Mouse (Mus musculus) erythroblast, adult 5-6 weeks (primary cell): ENCODE data around the gene Orm3. TPM values are rescaled to one million over a fixed set of nuclear protein-coding genes. Genes with fewer than 3 reads are reported as not detected.
"Not testable (repeated sequence)": the region's sequence is repeated elsewhere in the genome, so short reads cannot be mapped to it uniquely, and the experiment has no call there.

ENCODE experiments used
- ATAC-seq: replicated peaks from 2 replicates; pipeline ENCODE4 v1.8.0; 2016; ENCODE audit warnings: moderate number of reproducible peaks, mild to moderate bottlenecking, moderate TSS enrichment, inconsistent platforms; ENCODE audit not compliant: poor library complexity, low FRiP score, severe bottlenecking
- total RNA-seq, 2 experiments: library from RNA; stranded (forward) in 1 of 2; stranded (reverse) in 1 of 2; fragments of 150-400 nt in 1 of 2; fragments of 200-764, 138-1000 nt in 1 of 2; gene quantifications; 2 replicates each; pipeline versions ENCODE4 v1.2.3 to v1.2.4; 2015 to 2017; ENCODE audit warnings: low replicate concordance in 2 of 2

Gene Orm3
- total RNA-seq (2015; ENCODE audit: low replicate concordance) (not detected in 2 replicates), total RNA-seq (2017; ENCODE audit: low replicate concordance) (not detected in 2 replicates)

DNA sequence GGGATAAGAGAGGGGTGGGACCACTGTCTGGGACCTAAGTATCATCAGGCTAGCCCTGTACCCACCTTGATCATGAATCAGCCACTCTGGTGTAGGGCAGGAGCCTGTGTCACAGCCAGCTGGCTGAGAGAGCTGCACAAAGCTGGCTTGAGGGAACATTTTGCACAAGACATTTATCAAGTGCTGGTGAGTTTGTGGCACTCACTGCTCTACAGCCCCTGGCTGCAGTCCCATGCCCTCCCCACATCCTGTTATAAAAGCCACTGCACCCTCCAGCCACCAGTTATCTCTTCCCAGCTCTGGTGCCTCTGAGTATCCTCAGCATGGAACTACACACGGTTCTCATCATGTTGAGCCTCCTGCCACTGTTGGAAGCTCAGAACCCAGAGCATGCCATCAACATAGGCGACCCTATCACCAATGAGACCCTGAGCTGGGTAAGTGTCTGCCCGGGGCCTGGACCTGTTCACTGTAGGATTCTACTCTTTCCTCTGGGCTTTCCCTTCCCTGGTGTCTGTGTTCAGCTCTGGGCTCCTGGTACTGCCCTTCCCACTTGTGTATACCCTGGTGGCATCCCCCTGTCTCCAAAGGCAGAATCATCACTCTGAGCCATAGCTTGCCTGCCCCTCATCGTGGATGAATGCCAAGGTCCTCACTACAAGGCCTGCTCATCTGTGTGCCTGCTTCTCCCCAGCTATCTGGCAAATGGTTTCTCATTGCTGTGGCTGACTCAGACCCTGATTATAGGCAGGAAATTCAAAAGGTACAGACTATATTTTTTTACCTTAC lies at the start of gene Orm3:
Orm3 (plus strand) TSS at position 286 of the 789 bp plus-strand sequence.
- no peak for ATAC-seq

DNA sequence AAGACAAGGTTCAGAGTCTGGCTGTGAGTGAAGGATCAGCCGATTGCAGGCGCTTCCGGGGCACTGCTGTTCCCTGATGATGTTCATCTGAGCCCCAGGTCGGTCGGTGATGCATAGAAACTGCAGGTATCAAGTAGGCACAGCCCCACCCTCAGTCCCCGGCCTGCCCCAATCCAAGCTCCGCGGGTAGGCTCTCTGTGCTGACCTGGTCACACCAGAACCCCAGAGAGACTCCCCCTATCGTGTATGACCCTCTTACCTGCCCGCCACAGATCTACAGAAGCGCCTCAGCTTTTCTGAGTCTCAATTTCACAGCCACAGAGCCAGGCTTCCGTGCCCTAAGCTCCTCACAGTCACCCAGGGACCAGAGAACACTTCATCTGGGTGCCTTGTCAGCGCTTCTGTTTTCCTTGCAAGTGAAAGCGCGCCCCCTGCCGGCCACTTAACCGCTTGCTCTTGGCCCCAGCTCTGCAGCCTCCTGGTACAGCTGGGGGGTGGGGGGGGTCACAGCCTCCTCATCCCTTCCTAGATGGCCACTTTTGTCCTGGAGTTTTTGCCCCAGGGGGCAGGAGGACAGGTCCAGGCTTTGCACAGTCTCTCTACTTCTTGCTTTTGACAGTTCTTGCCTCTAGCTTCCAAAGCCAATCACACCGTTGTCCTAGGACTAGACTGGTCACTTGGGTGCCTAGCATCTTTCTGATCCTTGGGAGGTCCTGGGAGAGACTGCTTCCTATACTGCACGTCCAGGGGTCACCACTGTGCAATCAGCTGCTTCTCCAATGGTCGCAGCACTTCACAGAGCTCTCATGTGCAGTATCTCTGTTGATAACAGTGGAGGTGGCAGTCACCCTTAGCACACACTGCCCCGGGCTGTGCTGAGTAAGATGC lies 48.5 kb upstream of the Orm3 start:
- ATAC-seq, result peak; percentile 63; the same call in 1 of the 2 replicates

DNA sequence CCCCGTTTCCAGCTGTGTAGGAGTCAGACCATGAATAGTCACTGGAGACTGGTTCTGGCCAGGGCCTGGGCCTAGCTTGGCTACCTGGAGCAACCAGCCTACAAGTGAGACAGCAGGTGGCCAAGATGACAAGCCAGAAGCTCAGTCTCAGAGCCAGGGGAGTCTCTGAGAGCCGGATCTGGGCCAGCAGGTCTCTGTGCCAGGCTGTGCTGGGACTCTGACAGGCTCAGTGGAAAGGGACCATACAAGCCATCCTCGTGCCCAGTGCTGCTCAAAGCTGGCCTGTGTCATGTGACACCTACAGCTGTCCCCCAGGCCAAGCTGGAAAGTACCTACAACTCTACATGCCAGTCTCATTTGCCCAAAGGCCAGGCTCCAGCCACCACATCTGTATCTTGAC lies 47.6 kb upstream of the Orm3 start:
- ATAC-seq, result no peak

DNA sequence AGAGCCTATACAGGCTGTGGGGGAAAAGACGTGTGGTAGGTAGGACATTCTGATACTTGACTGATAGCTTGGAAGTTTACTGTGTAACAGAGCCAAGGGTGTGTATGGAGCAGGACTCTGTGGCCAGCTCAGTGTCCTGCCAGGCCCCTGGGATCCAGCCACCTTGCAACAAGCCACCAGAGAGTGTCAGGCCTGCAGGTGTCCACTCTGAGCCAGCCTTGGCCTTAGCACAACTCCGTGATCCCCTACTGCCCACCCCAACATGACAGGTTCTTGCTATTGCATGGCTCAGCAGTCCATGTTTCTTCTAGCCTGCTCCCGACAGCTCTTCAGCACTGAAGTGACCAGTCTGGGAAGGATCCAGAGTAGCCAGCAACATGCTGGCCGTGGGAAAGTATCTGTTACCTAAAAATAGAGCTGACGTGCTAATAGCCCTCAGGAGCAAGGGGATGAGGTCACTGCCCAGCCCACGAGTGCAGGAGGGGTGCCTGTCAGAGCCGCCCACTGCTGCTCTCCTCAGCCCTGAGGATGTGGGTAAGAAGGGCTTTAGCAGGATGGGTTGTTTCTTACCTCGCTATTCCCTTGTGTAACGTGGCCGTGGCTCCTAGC lies 45.6 kb upstream of the Orm3 start:
- no peak for ATAC-seq

DNA sequence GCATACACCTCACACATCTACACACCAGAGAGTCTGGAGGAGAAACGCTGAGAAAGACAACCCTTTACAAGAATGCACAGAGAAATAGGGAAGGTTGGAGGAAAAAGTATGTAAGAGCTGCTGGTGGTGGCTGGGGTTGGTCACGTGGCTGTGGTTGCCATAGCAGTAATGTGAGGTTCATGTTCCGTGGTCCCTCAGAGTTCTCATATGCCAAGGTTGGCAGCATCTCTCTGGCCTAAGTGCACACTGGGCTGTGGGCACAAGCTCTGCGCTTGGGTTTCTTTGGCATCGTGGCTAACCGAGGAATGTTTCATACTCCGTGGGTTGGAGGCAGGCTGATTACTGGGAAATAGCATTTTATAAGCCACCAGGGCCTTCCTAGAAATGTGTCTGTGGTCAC lies 44.5 kb upstream of the Orm3 start:
- no peak for ATAC-seq

DNA sequence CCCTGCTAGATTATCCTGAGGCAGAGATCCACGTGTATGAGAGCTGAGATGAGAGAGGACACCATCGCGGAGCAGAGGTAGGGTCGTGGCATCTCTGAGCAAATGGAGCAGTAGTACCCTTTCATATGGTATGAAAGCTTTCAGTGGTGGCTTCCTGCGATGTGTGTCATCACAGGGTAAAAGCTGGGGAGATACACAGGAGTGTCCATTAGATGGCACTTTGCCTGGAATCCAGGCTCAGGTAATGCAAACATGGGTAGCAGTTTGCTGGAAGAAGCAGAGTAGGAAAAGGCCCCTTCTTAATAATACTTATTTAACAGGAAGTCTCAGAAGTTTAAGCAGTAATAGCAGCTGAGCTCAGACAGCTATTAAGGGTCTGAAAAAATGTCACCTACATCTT lies 41.9 kb upstream of the Orm3 start:
- ATAC-seq, result no peak

DNA sequence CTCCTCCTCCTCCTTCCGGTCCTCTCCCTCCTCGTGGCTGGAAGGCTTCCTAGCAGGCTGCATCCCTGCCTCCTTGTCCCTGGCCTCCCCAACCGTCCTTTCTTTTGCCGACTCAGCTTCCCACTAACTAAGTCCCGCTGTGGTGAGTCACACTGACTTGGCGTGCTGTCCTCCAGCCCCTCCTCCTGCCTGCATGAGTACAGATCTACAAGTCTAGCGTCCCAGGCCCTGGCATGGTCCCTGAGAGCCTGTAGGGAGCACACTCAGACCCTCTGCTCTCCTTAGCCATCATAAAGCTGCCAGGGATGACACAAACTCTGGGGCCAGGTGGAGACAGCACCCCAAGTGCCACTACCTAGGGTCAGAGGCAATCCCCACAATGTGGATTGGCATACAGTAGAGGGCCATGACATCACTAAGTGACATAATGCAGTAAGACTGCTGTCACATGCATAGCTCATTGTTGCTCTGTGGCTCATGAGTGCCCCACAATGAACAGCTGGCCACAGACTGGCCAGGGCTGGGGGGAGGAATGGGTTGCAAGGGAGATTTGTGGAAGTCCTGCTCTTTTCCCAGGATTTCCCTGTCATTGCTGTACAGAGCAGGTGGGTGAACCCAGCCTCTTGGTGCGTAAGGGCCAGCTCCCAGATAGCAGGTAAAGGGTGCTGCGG lies 39.8 kb upstream of the Orm3 start:
- ATAC-seq, result no peak

DNA sequence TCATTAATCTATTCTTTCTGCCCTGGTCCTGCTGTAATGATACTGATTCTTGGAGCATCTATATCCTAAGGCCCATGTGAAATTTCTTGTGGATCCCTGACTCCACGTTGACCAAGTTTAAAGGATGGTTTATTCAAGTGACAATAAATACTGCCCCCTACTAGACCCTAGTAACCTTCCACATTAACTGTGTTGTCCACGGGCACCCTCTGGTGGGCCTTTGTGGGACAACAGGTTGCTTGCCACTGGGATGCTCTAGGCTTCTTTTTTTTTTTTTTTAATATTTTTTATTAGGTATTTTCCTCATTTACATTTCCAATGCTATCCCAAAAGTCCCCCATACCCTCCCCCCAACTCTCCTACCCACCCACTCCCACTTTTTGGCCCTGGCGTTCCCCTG lies 36.4 kb upstream of the Orm3 start:
- ATAC-seq, result not testable (repeated sequence)

DNA sequence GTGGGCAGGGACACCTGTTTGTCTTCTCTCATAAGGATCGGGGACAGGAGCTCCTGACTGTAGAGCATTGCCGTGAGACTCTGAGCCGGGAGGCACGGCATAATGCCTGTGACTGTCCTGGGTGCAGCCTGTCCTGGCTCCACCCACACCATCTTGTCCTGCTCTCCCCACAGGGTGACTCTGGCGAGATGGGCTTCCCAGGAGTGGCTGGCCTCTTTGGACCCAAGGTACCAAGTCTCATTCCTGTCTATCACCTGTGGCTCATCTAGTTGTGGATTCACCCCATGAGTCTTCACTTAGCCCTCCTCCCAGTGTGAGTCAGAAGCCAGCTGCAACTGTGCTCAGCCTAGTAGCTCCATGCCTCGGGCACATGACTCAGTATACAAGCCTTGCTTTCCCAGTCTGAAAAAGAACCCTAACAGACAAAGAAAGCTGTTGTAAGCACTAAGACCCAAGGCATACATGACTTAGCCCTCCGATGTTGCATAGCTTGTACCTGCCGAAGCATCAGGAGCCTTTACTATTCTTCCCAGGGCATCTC lies 32.6 kb upstream of the Orm3 start:
- ATAC-seq, result no peak

DNA sequence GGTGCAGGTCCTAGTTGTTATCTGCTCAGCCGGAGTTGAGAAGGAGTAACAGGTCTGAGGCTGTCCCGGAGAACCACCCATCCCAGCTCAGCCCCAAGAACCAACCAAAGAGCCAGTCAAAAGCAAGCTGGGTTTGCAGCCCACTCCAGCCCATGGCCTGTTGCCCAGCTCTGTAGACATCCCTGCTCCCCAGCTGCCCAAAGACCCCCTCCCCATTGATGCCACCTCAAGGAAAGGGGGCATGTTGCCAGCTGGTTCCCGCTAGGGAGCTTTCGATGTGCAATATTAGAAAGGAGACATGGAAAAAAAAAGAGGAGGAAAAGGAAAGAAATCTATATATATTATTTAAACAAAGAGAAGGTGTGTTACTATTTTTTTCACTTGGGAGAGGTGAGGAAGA lies 22.6 kb upstream of the Orm3 start:
- no peak for ATAC-seq

DNA sequence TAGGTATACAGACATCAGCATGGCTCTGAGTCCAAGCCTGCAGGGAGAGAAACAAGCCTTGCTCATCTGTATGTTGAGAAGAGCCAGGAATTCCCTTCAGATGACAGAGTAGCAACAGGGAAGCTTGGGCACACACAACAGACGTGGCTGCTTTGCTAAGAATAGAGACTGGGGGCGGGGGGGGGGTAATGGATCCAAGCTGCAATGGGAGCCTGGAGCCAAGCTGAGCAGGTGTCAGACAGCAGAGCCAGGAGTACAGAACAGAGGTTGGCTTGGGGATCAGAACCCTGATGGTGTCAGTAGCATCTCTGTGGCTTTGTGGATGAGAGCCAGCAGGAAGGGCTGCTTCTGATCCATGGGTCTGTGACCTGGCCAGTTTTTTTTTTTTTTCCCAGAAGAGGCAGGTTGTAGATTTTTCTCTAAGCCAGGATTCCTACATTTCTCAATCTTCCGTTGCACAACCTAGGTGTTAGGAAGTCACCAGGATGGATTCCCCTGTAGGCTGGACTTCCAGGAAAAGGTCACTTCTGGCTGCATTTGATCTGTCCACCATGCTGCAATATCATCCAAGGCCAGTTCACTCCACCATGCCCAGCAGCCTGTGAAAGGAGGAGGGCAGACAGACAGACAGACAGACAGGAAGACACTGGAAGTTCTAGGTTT lies 17.4 kb upstream of the Orm3 start:
- ATAC-seq, result no peak

DNA sequence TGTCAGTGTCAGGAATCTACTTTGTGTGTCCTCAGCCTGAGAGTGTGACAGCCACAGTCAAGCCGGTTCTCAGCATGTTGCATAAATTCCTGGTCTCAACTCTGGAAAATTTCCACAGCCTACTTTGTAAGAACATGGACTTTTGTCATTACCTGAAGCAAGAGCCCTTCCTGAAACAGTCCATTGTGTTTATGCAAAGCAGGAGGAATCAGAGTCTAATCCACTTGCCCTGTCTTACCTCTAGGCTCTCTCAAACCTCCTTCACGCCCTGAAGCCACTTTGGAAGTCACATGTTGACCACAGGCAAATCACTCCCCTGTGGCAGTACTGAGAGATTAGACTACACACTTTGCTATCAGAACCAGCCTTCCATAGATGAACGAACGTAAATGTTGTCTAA lies 13.5 kb upstream of the Orm3 start:
- ATAC-seq, result no peak

DNA sequence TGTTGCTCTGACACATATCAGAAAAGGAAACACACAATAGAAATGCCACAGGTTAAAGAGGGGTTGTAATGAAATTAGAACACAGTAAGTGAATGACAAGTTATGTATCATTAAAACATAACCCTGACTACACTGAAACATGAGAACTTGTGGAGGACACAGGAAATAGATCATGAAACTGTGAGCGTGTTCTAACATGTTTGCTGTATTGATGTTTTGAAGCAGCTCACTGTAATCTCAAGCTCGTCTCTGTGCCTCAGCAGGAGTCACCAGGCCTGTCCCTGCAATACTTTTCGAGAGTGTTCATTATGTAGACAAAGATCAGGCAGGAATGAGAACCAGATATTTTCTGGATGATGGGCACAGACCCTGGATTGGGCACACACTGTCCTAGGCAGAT lies 12.4 kb upstream of the Orm3 start:
- ATAC-seq, result no peak

DNA sequence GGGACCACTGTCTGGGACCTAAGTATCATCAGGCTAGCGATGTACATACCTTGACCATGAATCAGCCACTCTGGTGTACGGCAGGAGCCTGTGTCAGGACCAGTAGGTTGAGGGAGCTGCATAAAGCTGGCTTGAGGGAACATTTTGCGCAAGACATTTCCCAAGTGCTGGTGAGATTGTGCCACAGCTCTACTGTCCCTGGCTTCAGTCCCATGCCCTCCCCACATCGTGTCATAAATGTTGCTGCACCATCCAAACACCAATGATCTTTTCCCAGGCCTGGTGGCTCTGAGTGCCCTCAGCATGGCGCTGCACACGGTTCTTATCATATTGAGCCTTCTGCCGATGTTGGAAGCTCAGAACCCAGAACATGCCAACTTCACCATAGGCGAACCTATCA lies 11.7 kb upstream of the Orm3 start, which contains the start of gene Orm1:
Orm1 (plus strand) TSS at position 266 of the 400 bp plus-strand sequence.
- no peak for ATAC-seq

DNA sequence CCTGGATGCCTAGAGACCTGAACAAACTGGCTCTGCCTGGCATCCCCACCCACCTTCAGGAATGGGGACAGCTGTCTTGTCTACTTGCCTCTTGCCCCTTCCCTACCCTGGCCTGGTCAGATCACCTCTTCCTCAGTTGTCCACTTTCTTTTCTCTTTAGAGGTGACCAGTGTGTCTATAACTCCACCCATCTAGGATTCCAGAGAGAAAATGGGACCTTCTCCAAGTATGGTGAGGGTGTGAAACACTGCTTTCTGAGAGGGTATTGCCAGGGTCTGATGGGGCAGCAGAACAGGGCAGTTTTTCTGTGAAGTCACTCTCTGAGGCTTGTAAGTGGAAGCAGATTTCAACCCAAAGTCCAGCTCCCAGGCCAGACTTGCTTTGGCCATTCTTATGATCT lies 10.7 kb upstream of the Orm3 start:
- ATAC-seq, result no peak

DNA sequence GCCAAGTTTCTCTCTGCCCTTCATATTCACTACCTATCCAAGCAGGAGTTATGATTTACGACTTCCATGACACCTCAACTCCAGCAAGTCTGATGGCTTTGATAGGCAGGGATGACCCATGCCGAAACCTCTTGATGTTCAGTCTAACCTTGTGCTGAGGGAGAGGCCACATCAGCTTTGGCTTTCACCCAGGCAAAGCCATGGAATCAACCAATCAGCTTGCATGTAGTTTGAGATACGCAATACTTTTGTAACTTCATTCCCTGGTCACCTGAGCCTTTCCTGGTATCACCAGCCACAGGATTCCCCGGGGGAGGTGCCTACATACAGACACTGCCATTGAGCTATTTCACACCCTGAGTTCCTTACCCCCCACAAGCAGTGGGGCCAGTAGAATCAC lies 9.3 kb upstream of the Orm3 start:
- no peak for ATAC-seq

DNA sequence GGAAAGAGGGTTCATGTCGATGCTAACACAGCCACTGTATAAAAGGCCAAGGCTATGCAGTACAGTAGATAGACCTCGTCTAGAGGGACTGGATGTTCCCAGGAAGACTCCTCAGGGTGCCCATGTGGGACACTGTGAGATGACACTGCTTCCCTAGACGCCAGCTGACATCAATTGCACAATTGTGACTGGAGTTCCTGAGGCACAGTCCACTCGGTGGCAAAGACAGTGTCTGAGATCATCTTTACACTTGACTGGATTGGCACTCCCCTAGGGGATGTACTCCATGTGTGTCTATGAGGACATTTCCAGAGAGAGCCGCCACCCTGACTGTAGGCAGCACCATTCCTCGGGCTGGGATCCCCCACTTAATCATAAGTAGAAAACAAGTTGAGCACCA lies 7.4 kb upstream of the Orm3 start:
- ATAC-seq, result no peak

DNA sequence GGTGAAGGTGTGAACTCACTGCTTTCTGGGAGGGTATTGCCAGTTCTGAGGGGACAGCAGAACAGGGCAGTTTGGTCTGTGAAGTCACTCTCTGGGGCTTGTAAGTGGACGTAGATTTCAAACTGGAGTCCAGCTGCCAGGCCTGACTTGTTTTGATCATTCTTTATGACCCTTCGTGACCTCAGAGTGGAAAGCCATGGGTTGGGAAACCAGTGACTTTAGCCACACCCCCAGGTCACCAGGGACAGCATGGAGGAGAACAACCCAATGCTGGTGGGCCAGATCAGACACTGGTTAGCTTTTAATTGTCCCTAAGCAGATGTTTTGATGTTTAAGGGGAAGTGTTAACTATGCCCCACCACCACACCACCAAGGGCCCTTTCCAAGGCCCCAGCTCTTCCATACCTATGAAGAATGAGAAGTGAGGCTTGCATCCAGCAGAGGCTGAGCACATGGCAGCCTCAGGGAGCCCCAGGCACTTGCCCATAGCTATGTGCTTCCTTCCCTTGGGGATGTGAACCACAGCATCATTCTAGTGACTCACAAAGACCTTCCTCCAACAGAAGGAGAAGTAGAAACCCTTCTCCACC lies 1.1 kb downstream of the Orm3 start:
- no peak for ATAC-seq

DNA sequence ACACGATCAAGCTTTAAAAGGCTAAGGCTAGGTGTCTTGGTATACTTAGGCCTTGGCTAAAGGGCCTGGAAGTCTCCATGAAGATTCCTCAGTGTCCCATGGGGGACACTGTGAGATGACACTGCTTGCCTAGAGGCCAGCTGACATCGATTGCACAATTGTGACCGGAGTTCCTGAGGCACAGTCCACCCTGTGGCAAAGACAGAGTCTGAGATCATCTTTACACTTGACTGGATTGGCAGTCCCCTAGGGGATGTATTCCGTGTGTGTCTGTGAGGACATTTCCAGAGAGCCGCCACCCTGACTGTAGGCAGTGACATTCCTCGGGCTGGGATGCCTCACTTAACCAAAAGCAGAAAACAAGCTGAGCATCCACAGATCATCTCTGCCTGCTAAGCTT lies 3.9 kb downstream of the Orm3 start:
- ATAC-seq, result no peak
